Mouse (Mus musculus) spleen, postnatal 36 days (tissue): ENCODE measurements at regions not wholly inside any gene's neighbourhood (a gene's known extent, or its start where the extent isn't known, plus 50 kb on each side); places are given as distances from the start of the nearest gene placed in this dataset.

Source experiments
- DNase-seq, 2 experiments: peaks; one replicate each; pipeline ENCODE4 v3.0.0; 2022; ENCODE audit warnings: low spot score in 2 of 2, mixed read lengths in 1 of 2

- DNase-seq, result no peak
These were observed 464.8 kb upstream of the Marcks start for GRCm38 (mm10) chr10:37603529-37603928.

- DNase-seq, result no peak
These were observed 464.2 kb upstream of the Marcks start for GRCm38 (mm10) chr10:37602936-37603335.

GRCm38 (mm10) chr10:37589889-37590288, 451.2 kb upstream of the Marcks start:
- no peak for DNase-seq

- DNase-seq, result no peak
These were observed 450.3 kb upstream of the Marcks start for GRCm38 (mm10) chr10:37589009-37589408.

GRCm38 (mm10) chr10:37571171-37571570, 432.5 kb upstream of the Marcks start:
- DNase-seq, result no peak

- DNase-seq, result peak in 1 of 2 experiments; percentile 5
These were observed 423.0 kb upstream of the Marcks start for GRCm38 (mm10) chr10:37561705-37562104.

GRCm38 (mm10) chr10:37549446-37549845, 410.7 kb upstream of the Marcks start:
- DNase-seq, result no peak

GRCm38 (mm10) chr10:37540703-37541102, 402.0 kb upstream of the Marcks start:
- no peak for DNase-seq

GRCm38 (mm10) chr10:37505966-37506615, 367.4 kb upstream of the Marcks start:
- DNase-seq, result no peak

GRCm38 (mm10) chr10:37504468-37504867, 365.7 kb upstream of the Marcks start:
- no peak for DNase-seq

GRCm38 (mm10) chr10:37502505-37502904, 363.8 kb upstream of the Marcks start:
- DNase-seq, result no peak

GRCm38 (mm10) chr10:37501043-37501442, 362.3 kb upstream of the Marcks start:
- no peak for DNase-seq

- DNase-seq, result no peak
These were observed 356.7 kb upstream of the Marcks start for GRCm38 (mm10) chr10:37495467-37495866.

GRCm38 (mm10) chr10:37494552-37495166, 355.9 kb upstream of the Marcks start:
- DNase-seq, result no peak

GRCm38 (mm10) chr10:37494098-37494497, 355.4 kb upstream of the Marcks start:
- no peak for DNase-seq

GRCm38 (mm10) chr10:37484311-37485023, 345.7 kb upstream of the Marcks start:
- no peak for DNase-seq

- no peak for DNase-seq
These were observed 344.8 kb upstream of the Marcks start for GRCm38 (mm10) chr10:37483521-37483920.

- DNase-seq, result no peak
These were observed 343.2 kb upstream of the Marcks start for GRCm38 (mm10) chr10:37481879-37482278.

- no peak for DNase-seq
These were observed 341.6 kb upstream of the Marcks start for GRCm38 (mm10) chr10:37480331-37480730.

- no peak for DNase-seq
These were observed 339.4 kb upstream of the Marcks start for GRCm38 (mm10) chr10:37478108-37478507.

GRCm38 (mm10) chr10:37473086-37473485, 334.4 kb upstream of the Marcks start:
- no peak for DNase-seq

- no peak for DNase-seq
These were observed 318.7 kb upstream of the Marcks start for GRCm38 (mm10) chr10:37457384-37457783.

GRCm38 (mm10) chr10:37449894-37450293, 311.2 kb upstream of the Marcks start:
- DNase-seq, result no peak
